Mouse (Mus musculus) urinary bladder, postnatal 25 days (tissue): ENCODE measurements around the gene Pmpca.

Experiments used
- DNase-seq: peaks from one replicate; pipeline ENCODE4 v3.0.0; 2022; ENCODE audit warnings: low spot score

The Pmpca gene

DNA sequence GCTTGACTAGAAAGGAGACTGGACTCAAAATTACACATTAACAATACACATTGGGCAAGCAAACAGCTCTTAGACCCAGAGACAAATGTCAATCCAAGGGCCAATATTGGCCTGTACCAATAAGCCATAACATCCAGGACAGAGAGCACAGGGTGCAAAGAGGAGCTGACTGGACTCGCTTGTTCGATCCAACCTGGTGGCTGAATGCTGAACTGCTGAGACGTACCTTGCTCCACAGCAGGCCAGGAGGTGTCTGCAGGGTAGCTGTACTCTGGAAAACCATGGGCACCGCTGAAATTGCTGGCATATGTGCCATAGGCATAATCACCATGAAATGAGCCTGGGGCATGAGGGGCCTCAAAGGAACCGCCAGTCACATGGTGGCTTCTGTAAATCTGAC is 40.7 kb downstream of the Pmpca start:
- DNase-seq, result no peak

DNA sequence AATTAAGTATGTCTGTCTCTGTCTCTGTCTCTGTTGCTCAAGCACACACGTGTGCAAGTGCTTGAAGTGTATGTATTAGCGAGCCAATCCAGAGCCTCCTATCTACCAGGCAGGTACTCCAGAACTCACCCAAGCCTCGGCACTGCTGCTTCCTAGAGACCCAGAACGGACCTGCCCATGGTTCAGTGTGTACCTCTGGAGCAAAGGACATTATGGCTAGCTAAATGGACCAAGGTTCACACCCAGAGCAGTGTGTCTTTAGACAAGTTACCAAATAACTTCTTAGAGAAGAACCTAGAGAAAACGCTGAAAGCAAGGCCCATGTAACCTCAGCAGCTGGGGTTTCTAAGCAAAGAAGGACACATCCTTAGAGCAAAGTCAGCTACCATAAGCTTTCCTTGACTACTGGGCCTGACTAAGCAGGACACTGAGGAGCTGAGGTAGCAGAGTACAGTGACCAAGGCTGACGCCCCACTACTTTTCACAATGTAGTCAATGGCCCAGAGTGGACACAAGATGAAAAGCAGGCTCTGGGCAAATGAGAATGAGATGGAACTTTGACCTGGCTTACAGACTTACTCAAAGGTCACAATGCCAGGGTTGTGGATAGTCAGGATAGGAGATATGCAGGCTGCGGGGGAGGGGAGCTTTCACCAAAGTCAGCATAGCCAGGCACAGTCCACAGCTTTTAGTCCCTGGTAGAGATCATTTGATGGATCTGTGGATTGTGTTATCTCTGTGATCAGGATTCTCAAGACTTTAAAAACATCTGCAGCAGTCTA is 45.8 kb downstream of the Pmpca start:
- DNase-seq, result no peak

DNA sequence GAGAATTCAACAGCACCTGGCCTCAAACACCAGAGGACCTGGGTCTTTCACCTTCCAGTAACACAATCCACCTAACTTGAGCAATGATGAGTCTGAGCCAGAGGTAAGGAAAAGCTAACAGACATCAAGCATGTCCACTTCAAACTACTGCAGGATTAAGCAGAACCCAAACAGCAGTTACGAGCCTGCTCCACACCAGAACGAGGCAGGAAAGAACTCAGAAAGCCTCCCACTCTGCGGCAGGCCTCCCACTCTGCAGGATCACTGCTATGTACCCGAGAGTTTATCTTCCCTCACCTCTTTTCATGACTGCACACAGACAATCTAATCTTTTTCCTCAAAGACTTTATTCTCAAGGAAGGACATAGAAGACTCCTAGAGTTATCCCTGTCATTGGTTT is 48.1 kb downstream of the Pmpca start:
- no peak for DNase-seq

DNA sequence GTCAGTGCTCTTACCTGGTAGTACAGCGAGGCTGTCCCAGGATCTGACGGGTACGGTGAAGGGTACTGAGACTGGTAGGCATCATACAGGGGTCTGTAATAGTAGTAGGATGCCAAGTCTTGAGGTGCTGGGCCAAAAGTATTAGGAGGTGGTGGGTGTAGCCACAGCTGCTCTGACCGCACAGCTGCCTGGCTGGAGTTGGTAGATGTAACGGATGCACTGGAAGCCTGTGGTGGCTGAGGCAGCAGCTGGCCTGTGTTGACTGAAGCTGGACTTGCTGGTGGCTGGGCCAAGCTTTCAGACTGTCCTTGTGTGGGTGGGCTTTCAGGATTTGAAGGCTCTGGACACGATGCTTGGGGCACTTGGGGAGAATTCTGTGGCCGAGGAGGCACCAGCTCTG is 49.2 kb downstream of the Pmpca start:
- DNase-seq, result no peak

DNA sequence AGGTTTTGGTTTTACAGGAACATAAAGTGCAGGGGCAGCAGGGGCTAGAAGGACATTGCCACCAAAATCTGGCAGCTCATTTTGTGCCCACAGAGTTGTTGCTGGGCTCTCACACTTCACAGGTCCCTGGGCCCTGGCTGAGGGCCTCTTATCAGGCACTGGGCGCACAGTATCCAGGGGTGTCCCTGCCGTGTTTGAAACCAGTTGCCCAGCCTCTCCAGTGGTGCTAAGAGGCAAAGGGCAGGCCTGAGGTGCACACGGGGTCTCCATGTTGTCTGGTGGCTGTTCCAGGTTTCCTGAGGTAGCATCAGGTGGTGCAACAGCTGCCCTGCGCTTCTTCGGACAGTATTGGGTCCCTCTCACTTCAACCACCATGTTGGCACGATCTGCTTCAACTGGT is 50.5 kb downstream of the Pmpca start:
- no peak for DNase-seq

DNA sequence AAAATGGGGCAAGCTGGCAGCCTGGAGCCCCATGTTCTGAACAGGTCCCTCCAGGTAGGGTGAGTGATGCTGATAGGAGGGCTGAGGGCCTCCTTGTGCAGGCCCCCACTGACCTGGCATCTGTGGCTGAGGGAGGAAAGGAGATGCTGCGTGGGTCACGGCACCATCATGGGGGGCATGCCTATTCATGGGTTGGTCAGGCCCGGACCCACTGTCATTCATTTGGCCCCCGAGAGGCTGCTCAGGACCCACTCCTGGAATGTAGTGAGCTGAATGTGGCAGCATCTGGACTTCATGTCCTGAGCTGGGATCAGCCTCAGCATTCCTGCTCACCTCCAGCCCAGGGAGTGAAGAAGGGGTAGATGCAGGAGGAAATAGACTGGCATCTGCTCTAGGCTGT is 52.1 kb downstream of the Pmpca start:
- DNase-seq, result no peak

DNA sequence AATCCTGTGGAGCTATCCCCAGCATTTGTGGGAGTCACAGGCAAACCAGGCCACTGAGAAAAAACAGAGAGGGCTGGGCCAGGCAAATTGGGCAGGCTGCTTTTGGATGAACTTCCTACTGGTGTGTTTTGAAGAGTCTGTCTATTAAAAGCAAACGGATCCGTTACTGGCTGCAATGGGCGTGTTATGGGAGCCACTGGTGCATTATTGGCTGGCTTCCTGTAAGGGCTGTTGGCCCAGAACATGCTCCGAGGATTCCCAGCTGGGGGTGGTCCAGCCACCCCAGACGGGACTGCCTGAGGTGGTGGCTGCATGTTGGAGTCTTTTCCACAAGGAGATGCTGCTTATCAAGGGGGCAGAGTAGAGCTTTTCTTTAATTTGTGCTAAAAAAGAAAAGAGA is 52.5 kb downstream of the Pmpca start:
- DNase-seq, result no peak

DNA sequence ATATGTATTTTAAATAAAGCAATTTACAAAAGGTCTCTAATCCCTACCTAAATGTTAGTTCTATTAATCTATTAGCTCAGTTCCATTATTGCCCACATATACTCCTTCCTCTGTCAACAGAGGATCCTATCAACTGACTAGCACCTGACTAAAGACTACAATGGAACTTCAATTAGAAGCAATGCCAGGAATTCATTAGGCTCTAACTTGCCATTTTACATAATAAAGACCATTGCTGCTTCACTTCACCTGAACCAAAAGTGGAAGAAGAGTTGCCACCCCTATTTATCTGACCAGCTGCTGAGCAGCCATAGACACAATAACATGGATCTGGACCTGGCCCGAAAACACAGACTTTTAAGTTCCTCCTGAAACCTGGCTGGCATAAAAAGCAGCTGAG is 53.7 kb downstream of the Pmpca start:
- no peak for DNase-seq

DNA sequence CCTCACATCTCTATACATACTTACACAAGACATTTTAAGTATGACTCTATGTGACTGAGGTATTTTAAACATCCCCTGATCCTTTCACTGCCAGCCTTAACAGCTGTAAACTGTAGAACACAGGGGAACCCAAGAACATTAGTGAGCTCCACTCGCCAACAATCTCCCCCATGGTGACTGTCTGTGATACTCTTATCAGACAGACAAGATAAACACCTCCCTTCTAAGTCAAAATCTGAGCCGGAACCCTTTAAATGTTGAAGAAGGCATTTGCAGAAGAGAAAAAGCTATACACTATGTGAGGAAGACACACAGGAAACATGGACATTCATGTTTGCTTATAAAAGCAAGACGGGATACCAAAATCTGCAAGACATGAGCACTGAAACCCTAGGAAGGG is 54.7 kb downstream of the Pmpca start:
- DNase-seq, result no peak

DNA sequence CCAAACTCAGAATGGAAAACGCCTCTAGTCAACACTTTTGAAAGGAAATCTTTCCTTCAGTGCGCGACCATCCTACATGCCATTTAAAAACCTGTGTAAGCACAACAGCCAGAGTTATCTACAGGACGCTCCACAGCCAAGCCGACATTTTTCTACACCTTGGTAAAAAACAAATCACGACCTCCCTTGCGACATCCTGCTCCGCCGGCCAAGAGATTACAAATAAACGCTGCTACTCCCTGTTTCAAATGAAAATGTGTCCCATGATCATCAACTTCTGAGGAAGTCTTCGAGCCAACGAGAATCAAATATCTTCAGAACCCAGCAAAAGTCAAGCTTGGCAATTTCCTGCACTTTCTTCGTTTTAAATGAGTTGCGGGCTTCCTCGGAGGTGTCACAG is 55.2 kb downstream of the Pmpca start:
- no peak for DNase-seq

DNA sequence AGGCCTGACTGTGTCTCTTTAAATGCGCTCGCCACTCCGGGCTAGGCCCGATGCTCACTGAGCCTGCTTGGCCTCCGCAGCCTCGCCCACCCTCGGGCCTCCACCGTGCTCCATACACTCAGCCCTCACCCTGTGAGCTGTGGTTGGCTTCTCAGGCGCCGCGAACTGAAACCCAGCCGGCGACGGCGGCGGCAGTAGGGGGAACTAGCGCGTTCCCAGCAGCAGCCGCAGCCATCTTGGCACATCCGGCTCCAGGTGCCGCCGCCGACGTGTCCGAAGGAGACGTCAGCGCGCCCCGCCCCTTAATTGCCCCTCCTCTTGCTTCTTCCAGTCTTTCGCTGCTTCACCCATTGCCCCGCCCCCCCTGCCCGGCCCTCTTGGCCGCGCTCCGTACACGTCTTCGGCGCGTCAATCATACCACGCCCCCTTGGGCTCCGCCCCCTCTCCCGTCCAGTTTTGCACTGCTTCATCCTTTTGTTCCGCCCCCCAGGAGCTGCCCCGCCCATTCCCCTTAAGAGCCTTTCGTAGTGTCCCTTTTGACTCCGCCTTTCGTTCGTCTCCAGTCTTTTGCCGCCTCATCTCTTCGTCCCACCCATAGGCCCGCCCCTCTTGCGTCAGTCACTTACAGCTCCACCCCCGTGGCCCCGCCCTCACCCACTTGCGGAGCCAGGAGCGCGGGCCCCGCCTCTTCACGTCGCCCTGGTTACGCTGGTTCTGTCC is 56.0 kb downstream of the Pmpca start, which contains the start of gene Sec16a:
Gene Sec16a, minus strand, starts transcription at position 271 of the 720 bp plus-strand sequence.
- DNase-seq, result peak; percentile 98

DNA sequence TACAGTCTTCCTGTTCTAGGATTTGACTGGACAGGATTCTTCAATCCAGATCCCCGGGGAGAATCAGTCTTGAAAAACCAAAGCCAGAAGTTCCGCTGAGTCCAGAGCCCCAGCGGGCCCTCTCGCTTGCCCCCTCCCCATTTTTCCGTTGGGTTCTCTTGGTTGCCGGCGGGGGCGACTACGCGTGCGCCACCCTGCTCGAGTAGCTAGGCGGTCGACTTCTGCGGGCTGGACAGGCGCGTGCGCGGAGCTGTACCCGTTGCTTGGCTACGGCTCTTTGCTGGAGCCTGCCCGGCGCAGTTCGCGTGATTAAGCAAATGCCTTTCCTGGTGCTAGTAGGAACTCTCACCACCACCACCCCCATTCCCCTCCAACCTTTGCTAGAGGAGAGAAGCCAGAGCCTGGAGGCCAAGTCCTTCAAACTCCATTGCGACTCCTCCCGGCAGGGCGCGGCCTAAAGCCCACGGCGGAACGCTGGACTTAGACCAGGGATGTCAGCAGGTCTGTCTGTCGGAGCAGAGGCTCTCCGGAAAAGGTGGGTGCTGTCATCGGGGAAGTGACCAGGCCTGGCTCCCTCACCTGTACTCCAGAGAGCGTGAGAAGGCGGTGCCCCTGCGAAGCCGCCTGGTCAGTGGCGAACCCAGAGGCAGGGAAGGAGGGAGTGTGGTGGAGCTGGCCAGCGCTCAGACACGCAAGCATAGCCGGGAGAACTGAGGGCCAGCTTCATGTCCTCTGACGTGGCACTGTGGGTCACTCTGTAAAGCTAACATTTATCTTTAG is 56.7 kb downstream of the Pmpca start:
- DNase-seq, result peak; percentile 86

DNA sequence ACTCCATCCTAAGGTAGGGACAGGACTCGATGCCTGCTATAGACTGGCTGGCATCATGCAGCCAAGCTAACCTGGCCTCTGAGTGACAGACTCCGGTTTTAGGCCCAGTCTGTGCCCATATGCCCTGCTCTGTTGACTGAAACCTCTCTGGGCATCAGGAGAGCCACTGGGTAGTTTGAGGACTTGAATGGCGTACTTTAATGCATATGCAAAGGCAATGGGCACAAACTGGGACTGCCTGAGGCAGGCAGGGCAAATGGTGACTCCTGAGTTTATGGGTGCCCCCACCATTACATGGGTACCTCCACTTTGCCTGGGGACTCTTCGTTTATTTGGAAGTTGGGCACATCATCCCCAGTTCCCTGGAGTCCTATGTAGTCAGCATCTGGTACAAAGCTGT is 57.5 kb downstream of the Pmpca start:
- DNase-seq, result no peak
